Mouse (Mus musculus) lung, postnatal 0 days (tissue): ENCODE data around the gene Hmbs. TPM values are rescaled to one million over a fixed set of nuclear protein-coding genes. Genes with fewer than 3 reads are reported as not detected.

ENCODE experiments used
- ATAC-seq: fragments of 200-750 bp; cut with Nextera tagmentation; 2 replicates; pipeline ENCODE4 v1.8.0; 2017; ENCODE audit warnings: moderate library complexity
- DNase-seq: peaks from one replicate; pipeline ENCODE4 v3.0.0-alpha.2; 2016; ENCODE audit warnings: low spot score
- H3K27ac ChIP-seq: fragments of 300-500 bp; sonication (generic); 2 replicates; pipeline ENCODE4 v1.5.1; 2014; ENCODE audit warnings: antibody characterized with exemption, mild to moderate bottlenecking, low read length, mixed read lengths
- H3K27me3 ChIP-seq: fragments of 300-500 bp; sonication (generic); replicated peaks from 2 replicates; pipeline ENCODE4 v1.6.1; 2014; ENCODE audit warnings: low read length, mixed read lengths; ENCODE audit not compliant: insufficient read depth
- H3K36me3 ChIP-seq: fragments of 300-500 bp; sonication (generic); 2 replicates; pipeline ENCODE4 v1.6.1; 2014; ENCODE audit warnings: low read length, mixed read lengths; ENCODE audit not compliant: insufficient read depth
- H3K4me1 ChIP-seq: fragments of 300-500 bp; sonication (generic); 2 replicates; pipeline ENCODE4 v1.6.1; 2014; ENCODE audit warnings: antibody characterized with exemption, low read depth, low read length, mixed read lengths; ENCODE audit not compliant: insufficient read depth
- H3K4me2 ChIP-seq: fragments of 300-500 bp; sonication (generic); replicated peaks from 2 replicates; pipeline ENCODE4 v1.6.1; 2014; ENCODE audit warnings: low read depth, mild to moderate bottlenecking, low read length, moderate library complexity, mixed read lengths
- H3K4me3 ChIP-seq: fragments of 300-500 bp; sonication (generic); 2 replicates; pipeline ENCODE4 v1.5.1; 2014; ENCODE audit warnings: low read depth, low read length
- H3K9ac ChIP-seq: fragments of 300-500 bp; sonication (generic); replicated peaks from 2 replicates; pipeline ENCODE4 v1.6.1; 2014; ENCODE audit warnings: low read depth, mild to moderate bottlenecking
- H3K9me3 ChIP-seq: fragments of 300-500 bp; sonication (generic); 2 replicates; pipeline ENCODE4 v1.6.1; 2016; ENCODE audit warnings: low read length, mixed read lengths
- CTCF ChIP-seq: IDR thresholded peaks from 2 replicates; pipeline ENCODE4 v1.5.1; 2016; ENCODE audit warnings: antibody characterized with exemption, mild to moderate bottlenecking
- EP300 ChIP-seq: IDR thresholded peaks from 2 replicates; pipeline ENCODE4 v1.6.1; 2016; ENCODE audit warnings: antibody characterized with exemption, mild to moderate bottlenecking, control low read depth
- WGBS: fragments of 180-500 bp; shearing (Covaris S2); extraction: QIAGEN DNeasy Blood & Tissue Kit; methylation state at CpG from one replicate; pipeline ENCODE4 v1.1.7; 2014; 5-methylcytosine and 5-hydroxymethylcytosine counted together
- microRNA-seq: library from miRNA; unstranded; fragments of <30 nt; microRNA quantifications from one replicate; pipeline ENCODE4, GENCODE M21; 2016
- polyA plus RNA-seq: library from polyadenylated mRNA; unstranded; fragments of >200 nt; fragmentation: Nextera tagmentation; extraction: Ambion mirVana; gene quantifications from 2 replicates; pipeline ENCODE4 v1.2.1, GENCODE M21; 2015

Hmbs gene
- polyA plus RNA-seq, 1 experiment from 2014 or later: 59.3 TPM

DNA sequence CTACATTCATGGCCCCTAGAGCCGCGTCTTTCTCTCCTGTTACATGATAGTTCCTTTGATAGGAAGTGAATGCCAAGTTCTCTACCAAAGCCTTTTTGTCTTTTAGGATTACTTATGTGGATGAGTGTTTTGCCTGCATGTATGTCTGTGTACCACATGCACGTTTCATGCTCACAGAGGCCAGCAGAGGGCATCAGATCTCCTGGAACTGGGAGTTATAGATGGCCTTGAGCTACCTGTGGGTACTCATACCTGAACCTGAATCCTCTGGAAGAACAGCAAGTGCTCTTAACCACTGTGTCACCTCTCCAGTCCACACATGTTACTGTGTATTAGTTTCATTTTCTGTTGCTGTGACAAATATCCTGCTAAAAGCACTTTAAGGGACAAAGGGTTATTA lies 51.5 kb downstream of the Hmbs start:
- Histone ChIP-seq H3K4me2 (no peak overlapping the region), H3K27me3 (peaks cover 5% of the 10 kb centered on the region), H3K27ac (no peak overlapping the region), H3K4me3 (no peak overlapping the region), H3K9me3 (no peaks in the 10 kb centered on the region), H3K4me1 (peaks cover 8% of the 10 kb centered on the region; the same call in 1 of the 2 replicates), H3K9ac (no peak overlapping the region), H3K36me3 (peaks cover 15% of the 10 kb centered on the region)
- ATAC-seq (peak; percentile 71), DNase-seq (peak; percentile 74)
- no peak for TF ChIP-seq EP300
- peak; percentile 80 for TF ChIP-seq CTCF
- 72% methylated on average over 3 of the region's 3 CpGs for WGBS

DNA sequence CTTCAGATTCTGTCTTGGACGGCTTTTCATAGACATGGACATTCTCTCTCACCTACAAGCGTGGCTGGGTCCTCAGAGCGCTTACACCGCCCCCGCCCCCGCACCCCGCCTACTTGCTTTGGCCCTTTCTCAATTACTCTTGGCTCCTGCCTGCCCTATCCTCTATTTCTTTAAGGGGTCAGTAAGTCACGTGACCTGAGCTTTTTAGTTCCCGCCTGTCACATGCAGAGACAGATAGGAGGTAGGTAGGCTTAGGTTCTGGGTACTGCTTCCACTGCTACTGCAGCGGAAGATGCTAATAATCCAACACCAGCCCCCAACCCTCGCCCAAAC lies 55.1 kb downstream of the Hmbs start:
- TF ChIP-seq EP300: no peak
- no peak for TF ChIP-seq CTCF
- H3K4me2 ChIP-seq: no peak overlapping the region
- no peaks in the 10 kb centered on the region for H3K9me3 ChIP-seq
- no peak overlapping the region for H3K9ac ChIP-seq
- H3K36me3 ChIP-seq: no peaks in the 10 kb centered on the region
- H3K4me3 ChIP-seq: no peak overlapping the region
- peaks cover 14% of the 10 kb centered on the region; the same call in 1 of the 2 replicates for H3K4me1 ChIP-seq
- ATAC-seq (no peak), DNase-seq (no peak)
- 8% methylated on average over 11 of the region's 11 CpGs for WGBS
- no peak overlapping the region for H3K27ac ChIP-seq
- peaks cover 12% of the 10 kb centered on the region for H3K27me3 ChIP-seq

DNA sequence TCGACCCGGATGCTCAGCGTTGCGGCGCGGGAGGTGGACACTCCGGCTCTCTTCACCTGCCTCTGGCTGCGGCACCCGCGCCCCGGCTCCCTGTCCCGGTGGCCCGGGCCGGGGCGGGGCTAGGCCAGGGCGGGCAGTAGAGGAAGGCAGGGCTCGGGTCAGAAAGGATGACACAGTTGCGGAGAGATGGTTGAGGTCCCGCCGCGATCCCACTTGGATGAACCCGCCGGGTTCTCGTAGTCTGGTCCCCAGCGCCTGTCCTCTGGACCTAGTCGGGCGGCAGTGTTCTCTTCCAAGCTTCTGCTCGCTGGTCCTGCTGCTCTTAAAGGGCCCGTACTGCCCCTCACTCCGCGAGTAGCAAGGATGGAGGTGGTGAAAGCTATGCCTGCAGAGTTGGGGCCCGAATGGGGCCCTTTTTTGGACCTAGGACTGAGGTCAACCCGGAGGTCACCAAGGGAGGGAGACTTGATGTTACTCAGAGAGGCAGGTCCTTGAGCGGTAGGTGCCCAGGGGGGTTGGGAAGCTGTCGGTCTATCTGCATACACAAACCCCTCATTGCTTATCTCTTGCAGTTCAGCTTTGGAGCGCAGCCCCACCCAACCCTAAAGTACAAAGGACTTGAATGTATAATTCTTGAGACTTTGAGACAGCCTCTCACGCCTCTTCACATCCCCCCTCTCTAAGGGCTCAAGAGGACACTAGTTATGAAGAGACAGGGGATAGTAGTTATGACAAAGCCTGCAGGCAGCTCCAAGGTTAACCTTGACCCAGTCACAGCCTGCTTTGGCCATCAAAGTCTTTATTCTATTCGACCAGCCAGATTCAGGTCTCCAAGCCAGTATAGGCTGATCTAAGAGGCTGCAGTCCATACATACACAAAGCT lies 55.7 kb downstream of the Hmbs start, which contains the start of gene Abcg4:
Gene Abcg4 (minus strand): TSS at position 540 of the 883 bp plus-strand sequence.
- 2% methylated on average over 37 of the region's 38 CpGs for WGBS
- H3K36me3 ChIP-seq: no peaks in the 10 kb centered on the region
- H3K9ac ChIP-seq: peak within 1 kb of the TSS; percentile 19; the same call in 1 of the 2 replicates
- TF ChIP-seq CTCF: no peak
- no peak for TF ChIP-seq EP300
- DNase-seq (no peak), ATAC-seq (peak; percentile 47)
- peaks cover 14% of the 10 kb centered on the region; the same call in 1 of the 2 replicates for H3K4me1 ChIP-seq
- no peak within 1 kb of the TSS for H3K27ac ChIP-seq
- peak within 1 kb of the TSS; percentile 40 for H3K4me3 ChIP-seq
- no peaks in the 10 kb centered on the region for H3K9me3 ChIP-seq
- H3K27me3 ChIP-seq: peaks cover 12% of the 10 kb centered on the region
- H3K4me2 ChIP-seq: peak within 1 kb of the TSS; percentile 76

DNA sequence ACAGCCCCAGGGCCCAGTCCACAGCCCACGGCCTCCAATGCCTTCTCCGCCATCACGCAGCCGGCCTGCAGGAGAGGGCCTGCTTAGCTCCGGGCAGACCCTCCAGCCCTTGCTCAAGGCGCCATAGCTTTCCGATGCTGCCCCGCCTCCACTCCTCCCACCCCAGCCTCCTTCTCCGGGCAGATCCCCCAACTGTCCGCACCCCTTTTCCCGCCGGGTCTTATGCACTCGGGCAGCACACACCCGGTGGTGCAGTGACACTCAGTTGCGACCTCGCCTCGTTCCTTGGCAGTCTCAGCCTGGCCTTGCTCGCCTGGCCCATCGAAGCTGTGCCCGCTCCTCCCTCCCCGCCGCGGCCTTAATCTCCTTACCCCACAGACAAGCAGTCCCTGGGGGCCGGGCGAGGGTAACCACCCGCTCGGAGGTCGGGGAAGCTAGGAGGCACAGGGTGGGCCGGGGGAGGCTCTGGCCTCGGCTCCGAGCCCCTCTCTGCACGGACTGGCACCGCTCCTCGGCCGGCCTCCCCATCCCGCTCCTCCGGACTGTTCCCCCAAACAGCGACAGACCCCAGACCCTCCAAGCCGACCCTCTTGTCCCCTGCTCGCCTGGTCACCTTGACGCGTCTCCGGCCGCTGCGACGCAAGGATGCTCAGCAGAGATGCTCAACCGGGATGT lies 56.5 kb downstream of the Hmbs start:
- Histone ChIP-seq H3K9ac (peak overlapping the region; percentile 19; the same call in 1 of the 2 replicates), H3K9me3 (no peaks in the 10 kb centered on the region), H3K4me2 (peak overlapping the region; percentile 76), H3K27me3 (peaks cover 12% of the 10 kb centered on the region), H3K27ac (no peak overlapping the region), H3K4me1 (peaks cover 14% of the 10 kb centered on the region; the same call in 1 of the 2 replicates), H3K4me3 (peak overlapping the region; percentile 40), H3K36me3 (no peaks in the 10 kb centered on the region)
- peak; percentile 32; the same call in 1 of the 2 replicates for ATAC-seq
- 2% methylated on average over 42 of the region's 47 CpGs for WGBS
- DNase-seq: peak; percentile 17
- no peak for TF ChIP-seq EP300
- TF ChIP-seq CTCF: no peak

DNA sequence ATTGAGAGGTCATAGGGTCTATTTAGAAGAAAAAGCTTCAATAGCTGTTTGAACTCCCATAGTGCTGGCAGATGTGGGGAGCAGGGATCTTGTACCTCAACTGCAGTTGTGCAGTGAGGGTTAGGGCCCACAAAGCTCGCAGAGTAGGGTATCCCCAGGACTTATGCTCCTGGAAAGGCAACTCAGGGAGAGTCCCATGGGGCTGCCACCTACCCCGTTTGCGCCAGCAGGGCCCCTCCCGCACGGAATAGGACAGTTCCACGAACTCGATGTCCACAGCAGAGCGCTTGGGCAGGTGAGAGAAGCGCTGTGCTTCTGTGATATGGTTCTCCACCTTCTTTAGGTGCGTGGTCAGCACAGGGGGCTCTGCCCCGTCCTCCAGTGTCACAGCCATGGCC lies 57.0 kb downstream of the Hmbs start:
- TF ChIP-seq CTCF (no peak), EP300 (no peak)
- Histone ChIP-seq H3K27ac (no peak overlapping the region), H3K4me2 (peak overlapping the region; percentile 76), H3K9ac (peak overlapping the region; percentile 19; the same call in 1 of the 2 replicates), H3K4me1 (peaks cover 14% of the 10 kb centered on the region; the same call in 1 of the 2 replicates), H3K36me3 (no peaks in the 10 kb centered on the region), H3K4me3 (peak overlapping the region; percentile 40), H3K27me3 (peaks cover 12% of the 10 kb centered on the region), H3K9me3 (no peaks in the 10 kb centered on the region)
- ATAC-seq: peak; percentile 21; the same call in 1 of the 2 replicates
- DNase-seq: no peak
- WGBS: 12% methylated on average over 11 of the region's 11 CpGs

Small RNA genes lying within 50 kb of the gene (microRNA-seq; reads per million reads assigned to microRNA genes)
- gene Gm44335: not detected

Other genes starting within 250 kb of the Hmbs start
- 0.08 TPM in 1 of 2 replicates, not detected in the other for gene Mfrp, start 242.5 kb downstream of the Hmbs start, polyA plus RNA-seq
- gene C1qtnf5, start 237.0 kb downstream of the Hmbs start, polyA plus RNA-seq: 9.8 and 10.3 TPM in 2 replicates
- gene Gm49380, start 230.7 kb downstream of the Hmbs start, polyA plus RNA-seq: 0.29 and 0.30 TPM in 2 replicates
- gene Rnf26, start 230.7 kb downstream of the Hmbs start, polyA plus RNA-seq: 18.8 and 19.0 TPM in 2 replicates
- 113 and 116 TPM in 2 replicates for gene Mcam, start 209.8 kb downstream of the Hmbs start, polyA plus RNA-seq
- gene Cbl, start 110.2 kb downstream of the Hmbs start, polyA plus RNA-seq: 6.8 and 9.3 TPM in 2 replicates
- 59.6 and 60.0 TPM in 2 replicates for gene Ccdc153, start 103.6 kb downstream of the Hmbs start, polyA plus RNA-seq
- gene Pdzd3, start 92.8 kb downstream of the Hmbs start, polyA plus RNA-seq: 0.13 TPM in 1 of 2 replicates, not detected in the other
- gene Nlrx1, start 75.6 kb downstream of the Hmbs start, polyA plus RNA-seq: 9.4 and 10.1 TPM in 2 replicates
- 0.47 and 0.63 TPM in 2 replicates for gene Abcg4, start 55.6 kb downstream of the Hmbs start, polyA plus RNA-seq
- 10.0 and 11.3 TPM in 2 replicates for gene Hinfp, start 38.6 kb downstream of the Hmbs start, polyA plus RNA-seq
- gene C2cd2l, start 23.9 kb downstream of the Hmbs start, polyA plus RNA-seq: 8.1 and 10.3 TPM in 2 replicates
- 38.3 and 42.1 TPM in 2 replicates for gene Dpagt1, start 18.2 kb downstream of the Hmbs start, polyA plus RNA-seq
- 50.0 and 52.7 TPM in 2 replicates for gene H2afx, start 9.5 kb downstream of the Hmbs start, polyA plus RNA-seq
- gene Vps11, start 17.4 kb upstream of the Hmbs start, polyA plus RNA-seq: 24.5 and 26.1 TPM in 2 replicates
- 11.1 and 11.4 TPM in 2 replicates for gene Hyou1, start 35.3 kb upstream of the Hmbs start, polyA plus RNA-seq
- gene Slc37a4, start 52.6 kb upstream of the Hmbs start, polyA plus RNA-seq: 14.7 and 17.7 TPM in 2 replicates
- gene Rps25, start 62.9 kb upstream of the Hmbs start, polyA plus RNA-seq: 1,758 and 2,031 TPM in 2 replicates
- 133 and 136 TPM in 2 replicates for gene Trappc4, start 63.4 kb upstream of the Hmbs start, polyA plus RNA-seq
- 24.2 and 24.5 TPM in 2 replicates for gene Ccdc84, start 74.3 kb upstream of the Hmbs start, polyA plus RNA-seq
- gene Foxr1, start 96.9 kb upstream of the Hmbs start, polyA plus RNA-seq: not detected in 2 replicates
- 2.2 and 2.3 TPM in 2 replicates for gene Upk2, start 110.7 kb upstream of the Hmbs start, polyA plus RNA-seq
- gene Bcl9l, start 138.6 kb upstream of the Hmbs start, polyA plus RNA-seq: 10.7 and 12.3 TPM in 2 replicates
- gene Cxcr5, start 217.6 kb upstream of the Hmbs start, polyA plus RNA-seq: 0.17 TPM in 2 replicates